Mouse (Mus musculus) frontal cortex, postnatal 14 days (tissue): ENCODE data around the gene Syt1.

Source experiments
- DNase-seq, 2 experiments: peaks; one replicate each; pipeline ENCODE4 v3.0.0; 2022; ENCODE audit warnings: low spot score in 2 of 2

Gene Syt1

GRCm38 (mm10) chr10:108448421-108448820 lies 562.4 kb downstream of the Syt1 start:
- DNase-seq = no peak
